ENCODE assay signal across 24 mouse cellular contexts in the genomic region with DNA sequence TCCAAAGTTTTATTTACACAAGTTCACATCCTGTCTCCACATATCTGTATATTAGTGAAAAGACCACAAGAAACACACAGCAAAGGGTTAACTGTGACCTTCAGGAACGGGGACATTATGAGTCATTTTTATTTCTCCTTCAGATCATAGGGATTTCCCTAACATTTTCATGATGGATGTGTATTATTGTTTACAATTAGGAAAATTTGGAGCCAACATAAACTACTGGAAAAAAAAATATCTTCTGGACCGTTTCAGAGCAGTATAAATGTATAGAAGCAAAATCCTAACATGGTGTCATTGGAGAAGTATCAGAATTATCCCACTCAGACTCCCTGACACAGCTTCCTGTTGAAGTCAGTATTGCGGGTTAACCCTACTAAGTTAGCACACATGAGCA.
"Had no signal": no experiment of that assay in that cellular context is flagged by ENCODE, and none has a peak within 500 bp of the region (broad histone marks: within the 10 kb centered on the region; RNA-seq: fewer than 3 reads in every experiment).

No protein-coding gene starts in this region.

- H3K4me2 ChIP-seq: heart, embryonic 12.5 days; hindbrain, embryonic 12.5 days; hindbrain, embryonic 14.5 days; intestine, embryonic 15.5 days; limb, embryonic 12.5 days had no signal

- H3K27me3 ChIP-seq: heart, embryonic 12.5 days; hindbrain, embryonic 12.5 days; intestine, embryonic 15.5 days; limb, embryonic 12.5 days had no signal

- H3K27ac ChIP-seq: gastrocnemius, adult 2 months; heart, embryonic 10.5 days; hindbrain, embryonic 10.5 days; hindbrain, embryonic 12.5 days; hindbrain, embryonic 14.5 days; intestine, embryonic 15.5 days; layer of hippocampus, adult 2 months; left cerebral cortex, adult 2 months; limb, embryonic 10.5 days; limb, embryonic 12.5 days had no signal

- DNase-seq: gastrocnemius, adult 2 months; gastrocnemius, postnatal 10 days; gastrocnemius, postnatal 25 days; heart, adult 18-20 months; heart, postnatal 10 days; heart, postnatal 4 days; kidney, adult 18-20 months; kidney, adult 8-10 months; kidney, postnatal 25 days; kidney, postnatal 4 days; liver had no signal

- H3K9me3 ChIP-seq: heart, embryonic 10.5 days; heart, embryonic 12.5 days; hindbrain, embryonic 10.5 days; hindbrain, embryonic 12.5 days; intestine, embryonic 15.5 days; limb, embryonic 10.5 days; limb, embryonic 12.5 days had no signal

- H3K9ac ChIP-seq: heart, embryonic 12.5 days; hindbrain, embryonic 12.5 days; hindbrain, embryonic 14.5 days; intestine, embryonic 15.5 days; limb, embryonic 12.5 days had no signal

- H3K4me1 ChIP-seq: heart, embryonic 10.5 days; heart, embryonic 12.5 days; hindbrain, embryonic 10.5 days; intestine, embryonic 15.5 days; limb, embryonic 10.5 days; limb, embryonic 12.5 days had no signal

- ATAC-seq: hindbrain, embryonic 16.5 days; inflammation-experienced regulatory T-cells, adult 6 months; intestine, embryonic 15.5 days; intestine, postnatal 0 days had no signal

- H3K4me3 ChIP-seq: gastrocnemius, adult 2 months; heart, embryonic 10.5 days; heart, embryonic 12.5 days; hindbrain, embryonic 10.5 days; hindbrain, embryonic 12.5 days; intestine, embryonic 15.5 days; layer of hippocampus, adult 2 months; left cerebral cortex, adult 2 months; limb, embryonic 10.5 days; limb, embryonic 12.5 days had no signal
